17 mouse cellular contexts compared by ENCODE assay signal in genomic region chr4:28913613-28914012, GRCm38 (mm10).
"Had no signal": no experiment of that assay in that cellular context is flagged by ENCODE, and none has a peak within 500 bp of the region (broad histone marks: within the 10 kb centered on the region; RNA-seq: fewer than 3 reads in every experiment).

No protein-coding gene starts in this region.

- H3K36me3 ChIP-seq: liver, embryonic 13.5 days; liver, embryonic 15.5 days; midbrain, embryonic 12.5 days; neural tube, embryonic 12.5 days; stomach, embryonic 15.5 days had no signal

- DNase-seq: liver, embryonic 13.5 days; liver, postnatal 0 days; lung, adult 2 months; lung, postnatal 10 days; lung, postnatal 36 days; right cerebral cortex, postnatal 14 days; thymus, adult 2 months; thymus, postnatal 25 days; thymus, postnatal 4 days had no signal

- H3K4me2 ChIP-seq: liver, embryonic 13.5 days; liver, embryonic 15.5 days; midbrain, embryonic 12.5 days; neural tube, embryonic 12.5 days; stomach, embryonic 15.5 days had no signal

- H3K9me3 ChIP-seq: liver, embryonic 13.5 days; liver, embryonic 15.5 days; megakaryocyte, embryonic 14.5 days; midbrain, embryonic 12.5 days; neural tube, embryonic 12.5 days; stomach, embryonic 15.5 days had no signal

- H3K4me3 ChIP-seq: liver, embryonic 13.5 days; liver, embryonic 15.5 days; megakaryocyte, embryonic 14.5 days; midbrain, embryonic 12.5 days; neural tube, embryonic 12.5 days; stomach, embryonic 15.5 days had no signal

- H3K27ac ChIP-seq: liver, embryonic 13.5 days; liver, embryonic 15.5 days; macrophage; midbrain, embryonic 12.5 days; neural tube, embryonic 12.5 days; stomach, embryonic 15.5 days; stomach, postnatal 0 days had no signal

- H3K9ac ChIP-seq: liver, embryonic 13.5 days; liver, embryonic 15.5 days; liver, postnatal 0 days; midbrain, embryonic 12.5 days; neural tube, embryonic 12.5 days; stomach, embryonic 15.5 days had no signal

- H3K27me3 ChIP-seq: liver, embryonic 13.5 days; liver, embryonic 15.5 days; megakaryocyte, embryonic 14.5 days; midbrain, embryonic 12.5 days; neural tube, embryonic 12.5 days; stomach, embryonic 15.5 days had no signal

- ATAC-seq: liver, postnatal 0 days; midbrain, embryonic 16.5 days had no signal

- H3K4me1 ChIP-seq: liver, embryonic 13.5 days; liver, embryonic 15.5 days; megakaryocyte, embryonic 14.5 days; neural tube, embryonic 12.5 days; stomach, embryonic 15.5 days had no signal
